Mouse (Mus musculus): ENCODE results near the gene Upf2. TPM values are rescaled to one million over a fixed set of nuclear protein-coding genes. Genes with fewer than 3 reads are reported as not detected.
"Not testable (repeated sequence)": the region's sequence is repeated elsewhere in the genome, so short reads cannot be mapped to it uniquely, and the experiment has no call there.

Upf2 gene
- polyA plus RNA-seq, 1 experiment from 2014 or later, result 22.9 TPM

DNA sequence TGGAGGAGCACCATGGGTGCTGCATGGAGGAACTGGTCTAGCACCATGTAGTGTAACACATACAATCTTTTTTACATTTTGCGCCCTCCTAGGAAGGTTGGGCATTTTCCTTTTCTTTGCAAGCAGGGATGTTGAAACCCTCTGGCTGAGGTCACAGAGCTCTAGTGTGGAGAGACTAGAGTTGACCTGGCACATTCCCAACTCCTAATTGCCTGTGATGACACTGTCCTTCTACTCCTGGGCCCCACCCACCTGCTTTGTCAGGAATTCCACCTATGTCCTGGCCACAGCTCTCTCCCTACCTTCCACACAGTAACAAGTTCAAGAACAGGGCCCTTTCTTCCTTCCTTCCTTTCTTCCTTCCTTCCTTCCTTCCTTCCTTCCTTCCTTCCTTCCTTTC lies 132.4 kb downstream of the Upf2 start:
- ATAC-seq (no peak), DNase-seq (ENCODE audit: low read depth, low spot score) (no peak)
- H3K27me3 ChIP-seq, result no peaks in the 10 kb centered on the region
- CTCF ChIA-PET, result no interaction called here
- POLR2A ChIA-PET, result no interaction called here
- in situ Hi-C loops (cut with MboI; ENCODE audit: low pct_unique_long_range_greater_than_20kb), result no loop called here
- no peak for TF ChIP-seq CTCF (IDR thresholded peaks at IDR 0.05)

DNA sequence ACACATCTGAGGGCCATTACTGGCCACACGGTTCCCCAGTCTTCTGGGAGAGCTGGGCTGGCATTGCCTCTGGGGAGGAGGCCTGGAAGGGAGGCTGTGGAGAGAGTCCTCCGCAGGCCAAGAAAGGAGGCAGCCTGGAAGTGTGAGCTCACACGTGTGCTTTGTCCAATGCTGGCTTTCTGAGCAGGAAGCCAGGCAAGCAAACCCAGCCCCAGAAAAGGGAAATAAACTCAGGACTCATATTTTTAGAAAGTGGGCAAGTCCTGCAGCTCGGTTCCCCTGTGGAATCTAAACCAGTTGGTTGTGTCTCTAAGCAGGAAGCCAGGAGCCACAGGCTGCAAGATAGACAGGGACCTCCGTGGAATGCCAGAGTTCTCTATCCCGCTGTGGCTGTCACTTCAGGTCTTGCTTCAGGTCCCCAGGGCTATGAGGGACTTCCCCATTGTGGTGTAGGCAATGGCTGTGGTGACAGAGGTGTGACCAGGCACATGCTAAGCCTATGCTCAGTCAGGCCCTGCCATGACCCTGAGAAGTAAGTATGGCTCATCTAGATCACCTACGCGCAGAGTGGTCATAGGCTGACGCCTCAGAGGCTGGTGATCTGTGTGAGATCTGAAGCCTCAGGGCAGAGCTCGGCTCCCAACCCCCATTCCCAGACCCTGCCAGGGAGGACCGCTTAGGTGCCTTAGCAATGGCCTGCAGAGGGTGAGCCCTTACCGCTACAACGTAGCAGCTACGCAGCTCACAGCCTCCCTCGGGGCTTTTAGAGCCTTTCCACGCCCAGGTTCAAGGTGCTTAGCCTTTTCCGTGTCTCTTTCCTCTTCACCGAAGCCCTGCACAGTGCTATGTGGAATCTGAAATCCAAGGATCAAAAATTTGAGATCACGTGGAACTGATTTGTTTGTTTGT lies 134.6 kb downstream of the Upf2 start:
- in situ Hi-C loops (cut with MboI; ENCODE audit: low pct_unique_long_range_greater_than_20kb), result no loop called here
- H3K27me3 ChIP-seq, result no peaks in the 10 kb centered on the region
- CTCF ChIA-PET, result interaction anchor here (1.4 kb wide), 1 partner anchor 8 kb away, joined by 3 read pairs; no protein-coding TSS in a partner anchor

DNA sequence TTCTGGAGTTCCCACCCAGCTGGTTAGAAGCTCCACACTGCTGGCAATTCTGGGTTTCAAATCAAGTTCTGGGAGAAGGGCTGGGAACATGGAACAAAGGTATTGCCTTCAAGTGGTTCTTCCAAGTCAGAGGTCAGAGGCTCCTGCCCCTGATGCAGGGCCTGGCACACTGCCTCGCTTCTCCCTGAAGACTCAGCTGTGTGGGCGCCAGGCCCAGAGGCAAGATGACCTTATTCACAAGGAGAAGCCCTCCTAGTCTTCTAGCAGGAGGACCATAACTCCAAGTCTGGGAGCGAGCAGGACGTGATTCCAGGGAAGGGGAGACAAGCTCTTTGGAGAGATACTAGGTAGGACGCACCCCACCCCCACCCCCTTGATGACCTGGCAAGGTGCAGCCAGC lies 135.9 kb downstream of the Upf2 start:
- ChIA-PET CTCF (interaction anchor here (0.9 to 1.4 kb wide), 2 partner anchors 9 to 18 kb away, joined by 3 read pairs; no protein-coding TSS in a partner anchor), POLR2A (no interaction called here)
- TF ChIP-seq CTCF (IDR thresholded peaks at IDR 0.05), result no peak
- in situ Hi-C loops (cut with MboI; ENCODE audit: low pct_unique_long_range_greater_than_20kb), result no loop called here
- ATAC-seq, result no peak
- no peak for DNase-seq (ENCODE audit: low read depth, low spot score)
- no peaks in the 10 kb centered on the region for H3K27me3 ChIP-seq

More for the DNA sequence above, 134.6 kb downstream of the Upf2 start:
- no peak for TF ChIP-seq CTCF (IDR thresholded peaks at IDR 0.05)
- POLR2A ChIA-PET, result interaction anchor here (0.6 kb wide), 1 partner anchor 254 kb away, joined by 3 read pairs; no protein-coding TSS in a partner anchor
- ATAC-seq (no peak), DNase-seq (ENCODE audit: low read depth, low spot score) (no peak)

DNA sequence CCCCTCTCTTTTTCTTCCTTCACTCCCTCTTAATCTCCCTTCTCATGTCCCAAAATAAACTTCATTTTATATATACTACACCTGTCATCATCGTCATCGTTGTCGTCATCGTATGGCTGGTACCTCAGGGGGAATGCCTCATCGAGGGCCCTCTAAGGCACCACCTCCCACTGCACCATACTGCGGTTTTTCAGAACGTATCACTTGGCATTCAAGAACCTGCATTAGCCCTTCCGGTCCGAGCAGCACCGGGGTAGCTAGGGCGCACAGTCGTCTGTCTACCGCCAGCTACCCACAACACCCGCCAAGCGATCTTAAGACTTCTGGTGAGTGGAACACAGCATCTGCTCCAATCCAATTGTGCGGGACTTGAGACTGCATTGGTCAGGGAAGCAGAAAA lies 138.7 kb downstream of the Upf2 start:
- DNase-seq (ENCODE audit: low read depth, low spot score); ATAC-seq; CTCF ChIA-PET; POLR2A ChIA-PET; H3K27me3 ChIP-seq; in situ Hi-C loops (cut with MboI; ENCODE audit: low pct_unique_long_range_greater_than_20kb): not testable (repeated sequence)

DNA sequence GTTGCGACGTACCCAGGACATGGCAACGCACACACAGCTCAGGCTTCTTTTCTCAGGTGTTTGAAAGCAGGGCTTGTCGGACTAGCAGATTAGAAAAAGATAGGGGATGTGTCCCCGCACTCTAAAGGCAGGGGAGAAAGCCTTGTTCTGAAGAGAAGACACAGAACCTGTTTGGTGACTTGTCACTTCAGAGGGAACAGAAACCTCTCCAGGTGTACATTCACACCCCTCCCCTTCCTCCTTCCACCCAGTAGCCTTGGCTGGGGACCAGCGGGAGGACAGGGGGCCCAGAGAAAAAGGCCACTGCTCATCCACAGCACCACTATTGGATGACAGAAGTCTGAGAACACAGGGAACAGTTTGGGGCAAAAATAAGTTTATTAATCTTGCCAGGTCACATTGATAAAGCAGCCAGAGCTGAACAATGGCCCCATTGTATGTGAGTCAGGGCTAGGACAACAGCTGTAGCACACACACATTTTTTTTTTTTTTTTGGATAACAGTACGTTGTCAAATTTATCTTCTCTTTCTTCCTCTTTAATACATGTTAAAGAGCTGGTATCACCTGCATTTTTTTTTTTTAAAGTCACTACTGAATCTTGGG lies 145.9 kb downstream of the Upf2 start:
- CTCF ChIA-PET, result no interaction called here
- H3K27me3 ChIP-seq, result no peaks in the 10 kb centered on the region
- in situ Hi-C loops (cut with MboI; ENCODE audit: low pct_unique_long_range_greater_than_20kb), result no loop called here
- no peak for DNase-seq (ENCODE audit: low read depth, low spot score)
- ATAC-seq, result no peak
- no peak for TF ChIP-seq CTCF (IDR thresholded peaks at IDR 0.05)
- POLR2A ChIA-PET, result interaction anchor here (0.6 kb wide), 1 partner anchor 16 kb away, joined by 3 read pairs; no protein-coding TSS in a partner anchor

DNA sequence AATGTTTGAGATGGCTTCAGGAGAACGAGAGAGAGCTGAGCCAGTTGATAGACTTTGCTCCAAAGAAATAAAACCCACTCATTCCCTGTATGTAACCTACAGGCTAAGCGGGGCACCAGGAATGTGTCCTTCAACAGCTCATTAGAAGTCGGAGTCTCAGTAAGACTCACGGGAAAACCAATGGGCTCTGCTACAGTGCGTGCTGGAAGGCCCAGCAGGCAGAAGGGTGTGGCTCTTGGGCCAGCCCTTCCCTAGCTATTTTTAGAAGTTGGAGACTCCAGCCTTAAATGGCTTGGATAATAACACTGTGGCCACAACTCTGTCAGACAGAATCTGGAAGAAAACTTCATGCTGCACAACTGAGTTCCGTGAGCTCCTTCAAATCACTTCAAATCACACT lies 147.7 kb downstream of the Upf2 start:
- TF ChIP-seq CTCF (IDR thresholded peaks at IDR 0.05), result no peak
- no peak for DNase-seq (ENCODE audit: low read depth, low spot score)
- ChIA-PET POLR2A (interaction anchor here (0.7 kb wide), 1 partner anchor 10 kb away, joined by 4 read pairs; no protein-coding TSS in a partner anchor), CTCF (interaction anchor here (0.7 kb wide), 1 partner anchor 66 kb away, joined by 3 read pairs; no protein-coding TSS in a partner anchor)
- in situ Hi-C loops (cut with MboI; ENCODE audit: low pct_unique_long_range_greater_than_20kb), result no loop called here
- no peak for ATAC-seq
- no peaks in the 10 kb centered on the region for H3K27me3 ChIP-seq

DNA sequence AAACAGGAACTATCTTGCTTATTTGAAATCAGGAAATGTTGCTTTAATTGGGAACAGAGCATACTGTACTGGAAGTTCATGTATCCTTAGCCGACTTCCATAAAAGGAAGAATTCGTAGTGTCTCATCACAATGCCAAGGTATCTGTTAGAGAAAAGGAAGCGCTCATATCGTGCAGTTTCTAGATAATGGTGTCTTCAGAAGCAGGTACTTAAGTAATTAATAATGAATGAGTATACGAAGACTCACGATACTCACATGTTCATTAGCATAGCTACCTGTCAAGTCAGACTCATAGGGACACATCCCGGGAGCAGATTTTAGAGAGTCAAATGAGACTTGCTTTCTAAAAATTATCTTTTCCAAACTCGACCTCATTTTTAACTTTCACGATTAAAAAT lies 148.2 kb downstream of the Upf2 start:
- ChIA-PET POLR2A (no interaction called here), CTCF (no interaction called here)
- ATAC-seq (no peak), DNase-seq (ENCODE audit: low read depth, low spot score) (no peak)
- H3K27me3 ChIP-seq, result no peaks in the 10 kb centered on the region
- in situ Hi-C loops (cut with MboI; ENCODE audit: low pct_unique_long_range_greater_than_20kb), result no loop called here
- no peak for TF ChIP-seq CTCF (IDR thresholded peaks at IDR 0.05)

DNA sequence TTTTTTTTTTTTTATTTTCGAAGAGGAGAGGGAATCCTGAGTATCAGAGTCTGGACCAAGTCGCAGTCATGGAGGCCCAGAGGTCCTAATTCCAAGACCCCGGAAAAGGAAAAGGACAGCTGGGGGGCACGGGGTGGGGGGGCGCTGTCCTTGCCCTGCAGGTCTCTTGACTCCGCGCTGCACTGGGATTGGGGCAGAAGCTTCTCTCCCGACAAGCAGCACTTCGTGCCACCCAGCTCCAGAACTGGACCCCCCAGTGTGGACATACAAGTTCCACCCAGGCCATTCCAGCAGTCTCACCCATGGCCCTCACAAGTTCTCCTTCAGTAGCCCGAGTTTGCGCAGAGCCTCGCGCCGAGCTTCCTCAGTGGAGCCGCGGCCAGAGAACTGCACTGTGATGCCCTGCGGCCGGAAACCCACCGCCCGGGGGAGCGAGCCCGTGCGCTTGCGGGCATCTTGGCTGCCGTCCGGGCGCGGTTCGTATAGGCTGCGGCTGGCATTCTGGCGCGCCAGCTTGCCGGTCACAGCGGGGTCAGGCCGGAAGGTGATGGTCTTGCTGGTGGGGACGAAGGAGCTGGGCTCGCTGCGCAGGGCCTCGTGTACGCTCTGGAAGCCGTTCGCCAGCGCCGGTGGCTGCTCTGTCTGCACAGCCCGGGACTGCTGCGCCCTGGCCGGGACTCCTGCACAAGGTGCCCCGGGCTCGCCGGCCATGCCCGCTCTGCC lies 148.9 kb downstream of the Upf2 start:
- DNase-seq (ENCODE audit: low read depth, low spot score) (no peak), ATAC-seq (no peak)
- TF ChIP-seq CTCF (IDR thresholded peaks at IDR 0.05), result no peak
- in situ Hi-C loops (cut with MboI; ENCODE audit: low pct_unique_long_range_greater_than_20kb), result no loop called here
- CTCF ChIA-PET, result interaction anchor here (1.2 kb wide), 1 partner anchor 20 kb away, joined by 3 read pairs; no protein-coding TSS in a partner anchor
- no peaks in the 10 kb centered on the region for H3K27me3 ChIP-seq
- POLR2A ChIA-PET, result no interaction called here

DNA sequence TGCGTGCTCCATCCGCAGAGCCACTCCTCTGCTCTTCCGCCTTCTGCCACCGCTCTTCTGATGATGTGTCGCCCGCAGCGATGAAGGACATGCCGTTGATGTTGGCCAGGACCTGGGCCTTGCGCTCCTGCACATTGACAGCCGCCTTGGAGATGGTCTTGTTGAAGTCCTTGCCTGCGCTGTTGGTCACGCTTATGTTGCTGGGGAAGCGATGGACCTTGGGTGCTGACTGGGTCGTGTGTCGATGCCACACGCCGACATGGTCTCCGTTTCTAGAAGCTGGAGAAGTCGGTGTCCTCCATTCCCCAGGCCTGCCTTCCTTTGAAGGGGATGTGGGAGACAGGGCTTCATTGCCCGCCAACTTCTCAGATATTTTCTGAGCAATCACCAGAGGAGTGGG lies 149.5 kb downstream of the Upf2 start:
- no peak for TF ChIP-seq CTCF (IDR thresholded peaks at IDR 0.05)
- DNase-seq (ENCODE audit: low read depth, low spot score) (no peak), ATAC-seq (no peak)
- CTCF ChIA-PET, result interaction anchor here (1.2 kb wide), 1 partner anchor 21 kb away, joined by 3 read pairs; no protein-coding TSS in a partner anchor
- POLR2A ChIA-PET, result no interaction called here
- H3K27me3 ChIP-seq, result no peaks in the 10 kb centered on the region
- in situ Hi-C loops (cut with MboI; ENCODE audit: low pct_unique_long_range_greater_than_20kb), result no loop called here

DNA sequence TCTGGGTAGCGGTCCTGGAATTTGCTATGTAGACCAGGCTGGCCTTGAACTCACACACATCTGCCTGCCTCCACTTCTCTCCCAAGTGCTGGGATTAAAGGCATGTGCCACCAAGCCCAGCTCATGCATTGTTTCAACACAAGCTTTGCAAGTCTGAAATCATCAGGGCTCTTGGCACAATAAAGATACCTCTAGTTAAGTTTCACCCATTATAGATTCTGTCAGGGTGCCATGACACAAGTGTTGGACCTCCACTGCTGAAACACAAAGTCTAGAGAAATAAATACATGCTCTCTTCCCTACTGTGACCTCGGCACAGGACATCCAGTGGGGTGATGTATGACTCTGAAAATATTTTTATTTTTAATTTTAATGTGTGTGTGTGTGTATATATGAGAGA lies 154.2 kb downstream of the Upf2 start:
- in situ Hi-C loops (cut with MboI; ENCODE audit: low pct_unique_long_range_greater_than_20kb), result no loop called here
- H3K27me3 ChIP-seq, result no peaks in the 10 kb centered on the region
- DNase-seq (ENCODE audit: low read depth, low spot score), result no peak
- ATAC-seq, result no peak
- TF ChIP-seq CTCF (IDR thresholded peaks at IDR 0.05), result no peak
- POLR2A ChIA-PET, result no interaction called here
- CTCF ChIA-PET, result interaction anchor here (1.4 to 1.7 kb wide), 2 partner anchors 16 to 18 kb away, joined by 3 read pairs; no protein-coding TSS in a partner anchor

Other genes with a start within 250 kb of the Upf2 start
- 2.0 TPM for gene Camk1d, start 237.0 kb upstream of the Upf2 start, polyA plus RNA-seq (2021)
- 67.3 TPM for gene Nudt5, start 106.5 kb upstream of the Upf2 start, polyA plus RNA-seq (2021)
- 140 TPM for gene Cdc123, start 106.3 kb upstream of the Upf2 start, polyA plus RNA-seq (2021)
- gene Gm13199, start 88.5 kb upstream of the Upf2 start, polyA plus RNA-seq (2021), result 1.0 TPM
- gene Sec61a2, start 56.0 kb upstream of the Upf2 start, polyA plus RNA-seq (2021), result 54.6 TPM
- 1.0 TPM for gene Dhtkd1, start 8.7 kb upstream of the Upf2 start, polyA plus RNA-seq (2021)
- 45.6 TPM for gene Proser2, start 178.7 kb downstream of the Upf2 start, polyA plus RNA-seq (2021)